Mouse (Mus musculus) heart, adult 2 months (tissue): ENCODE measurements around the gene Schip1.

Experiments used
- CTCF ChIP-seq: fragments of 200-600 bp; IDR thresholded peaks from 2 replicates; pipeline ENCODE4 v1.8.1; 2022; ENCODE audit warnings: antibody characterized with exemption, mild to moderate bottlenecking, moderate library complexity
- EP300 ChIP-seq: fragments of 200-500 bp; IDR thresholded peaks from 2 replicates; pipeline ENCODE4 v1.6.1; 2011; ENCODE audit warnings: low read depth, low read length, control low read depth; ENCODE audit not compliant: insufficient read depth
- POLR2A ChIP-seq: fragments of 200-500 bp; IDR thresholded peaks from 2 replicates; pipeline ENCODE4 v1.6.1; 2011; ENCODE audit warnings: mild to moderate bottlenecking, low read depth, low read length, control low read depth; ENCODE audit not compliant: insufficient read depth

DNA sequence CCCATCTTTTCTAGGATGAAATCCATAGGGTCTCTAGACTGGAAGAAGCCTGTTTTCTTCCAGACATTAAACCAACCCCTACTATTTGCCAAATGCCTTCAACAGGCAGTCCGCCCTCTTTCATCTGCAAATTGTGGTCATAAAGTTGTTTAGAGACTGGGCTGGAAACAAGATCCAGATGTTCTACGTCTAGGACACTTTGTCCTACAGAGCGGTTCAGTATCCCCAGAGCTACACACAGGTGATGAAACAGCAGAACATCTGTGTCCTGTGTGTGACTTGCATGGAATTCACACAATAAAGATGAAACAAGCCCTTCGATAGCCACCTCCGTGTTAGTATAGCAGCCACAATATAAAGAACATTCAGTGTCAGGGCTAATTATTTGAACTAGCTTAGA is 423.7 kb downstream of the Schip1 start:
- no peak for TF ChIP-seq CTCF
- TF ChIP-seq POLR2A = no peak
- no peak for TF ChIP-seq EP300
